Comparison of ENCODE assay signal across 8 mouse cellular contexts in genomic region chr11:117939741-117940285, GRCm38 (mm10). TPM values are rescaled to one million over a fixed set of nuclear protein-coding genes. Genes with fewer than 3 reads are reported as not detected.
DNase-seq lines count a peak whose midpoint lies in the region; ATAC-seq and TF ChIP-seq lines count a peak whose summit lies in the region.

No protein-coding gene starts in this region.

- no peaks in the 10 kb centered on the region for H3K36me3 ChIP-seq in intestine, embryonic 16.5 days (ENCODE audit: control insufficient read depth, insufficient read depth, low read length)
- no peaks in the 10 kb centered on the region for H3K36me3 ChIP-seq in limb, embryonic 11.5 days (ENCODE audit: control insufficient read depth, insufficient read depth, low read length)
- no peaks in the 10 kb centered on the region for H3K36me3 ChIP-seq in midbrain, embryonic 11.5 days (ENCODE audit: control insufficient read depth, insufficient read depth, low read length)
- H3K36me3 ChIP-seq in stomach, embryonic 16.5 days (ENCODE audit: control insufficient read depth, insufficient read depth, low read length) = no peaks in the 10 kb centered on the region

- H3K27me3 ChIP-seq in intestine, embryonic 16.5 days (replicated peaks; ENCODE audit: control insufficient read depth, insufficient read depth, low read length) = no peaks in the 10 kb centered on the region
- H3K27me3 ChIP-seq in limb, embryonic 11.5 days (ENCODE audit: control insufficient read depth, insufficient read depth, low read length) = no peaks in the 10 kb centered on the region
- H3K27me3 ChIP-seq in midbrain, embryonic 11.5 days (ENCODE audit: control insufficient read depth, insufficient read depth, low read length) = no peaks in the 10 kb centered on the region
- H3K27me3 ChIP-seq in stomach, embryonic 16.5 days (ENCODE audit: control insufficient read depth, insufficient read depth, low read length) = no peaks in the 10 kb centered on the region

- H3K9ac ChIP-seq in intestine, embryonic 16.5 days (ENCODE audit: low read depth, low read length) = no peak overlapping the region
- peak overlapping the region; percentile 27; the same call in 1 of the 2 replicates for H3K9ac ChIP-seq in limb, embryonic 11.5 days (ENCODE audit: low read length)
- peak overlapping the region; percentile 13; the same call in 1 of the 2 replicates for H3K9ac ChIP-seq in midbrain, embryonic 11.5 days (ENCODE audit: low read length)
- H3K9ac ChIP-seq in stomach, embryonic 16.5 days (ENCODE audit: low read length) = no peak overlapping the region

- H3K27ac ChIP-seq in intestine, embryonic 16.5 days (ENCODE audit: low read length) = peak overlapping the region; percentile 80
- 0 out of 2 replicates have a peak overlapping the region, but pooled peaks have one; percentile 36 for H3K27ac ChIP-seq in limb, embryonic 11.5 days (replicated peaks; ENCODE audit: low read depth, low read length)
- peak overlapping the region; percentile 77 for H3K27ac ChIP-seq in midbrain, embryonic 11.5 days (ENCODE audit: low read depth, low read length)
- H3K27ac ChIP-seq in stomach, embryonic 16.5 days (ENCODE audit: low read length) = peak overlapping the region; percentile 87

- WGBS in intestine, embryonic 16.5 days = 8% methylated on average over 7 of the region's 7 CpGs
- 3% methylated on average over 7 of the region's 7 CpGs for WGBS in limb, embryonic 11.5 days
- 1% methylated on average over 7 of the region's 7 CpGs for WGBS in midbrain, embryonic 11.5 days
- WGBS in stomach, embryonic 16.5 days = 6% methylated on average over 7 of the region's 7 CpGs

- no peak overlapping the region for H3K4me2 ChIP-seq in intestine, embryonic 16.5 days (ENCODE audit: low read depth, low read length)
- no peak overlapping the region; the same call in 1 of the 2 replicates for H3K4me2 ChIP-seq in limb, embryonic 11.5 days (ENCODE audit: low read depth, severe bottlenecking)
- H3K4me2 ChIP-seq in midbrain, embryonic 11.5 days = peak overlapping the region; percentile 6; the same call in 1 of the 2 replicates
- H3K4me2 ChIP-seq in stomach, embryonic 16.5 days (ENCODE audit: low read depth, low read length) = peak overlapping the region; percentile 22; the same call in 1 of the 2 replicates

- DNase-seq in brain, embryonic 14.5 days (ENCODE audit: low read depth) = peak; percentile 97
- DNase-seq in embryo, embryonic 10.5 days (ENCODE audit: low spot score) = peak; percentile 93
- peak; percentile 64 for DNase-seq in limb, embryonic 11.5 days (ENCODE audit: low spot score)
- peak; percentile 96 for DNase-seq in midbrain, embryonic 11.5 days (ENCODE audit: low spot score, missing footprints)

- TF ChIP-seq POLR2A in brain, embryonic 14.5 days (IDR thresholded peaks at IDR 0.05; ENCODE audit: borderline replicate concordance, extremely low read depth, insufficient read depth, insufficient read length, poor library complexity, severe bottlenecking) = no peak

- no peak overlapping the region for H3K4me3 ChIP-seq in intestine, embryonic 16.5 days (ENCODE audit: low read length)
- no peak overlapping the region for H3K4me3 ChIP-seq in limb, embryonic 11.5 days (ENCODE audit: low read depth, low read length)
- no peak overlapping the region for H3K4me3 ChIP-seq in midbrain, embryonic 11.5 days (ENCODE audit: low read depth, low read length)
- H3K4me3 ChIP-seq in stomach, embryonic 16.5 days (replicated peaks; ENCODE audit: low read length) = no peak overlapping the region

- H3K4me1 ChIP-seq in intestine, embryonic 16.5 days (ENCODE audit: control insufficient read depth, insufficient read depth, low read length) = peaks cover 42% of the 10 kb centered on the region
- H3K4me1 ChIP-seq in limb, embryonic 11.5 days (ENCODE audit: control insufficient read depth, insufficient read depth, low read length) = peaks cover 28% of the 10 kb centered on the region
- H3K4me1 ChIP-seq in midbrain, embryonic 11.5 days (ENCODE audit: control insufficient read depth, insufficient read depth, low read length) = peaks cover 36% of the 10 kb centered on the region
- peaks cover 47% of the 10 kb centered on the region for H3K4me1 ChIP-seq in stomach, embryonic 16.5 days (ENCODE audit: control insufficient read depth, insufficient read depth, low read length)

- no peak for TF ChIP-seq CTCF in brain, embryonic 14.5 days (IDR thresholded peaks at IDR 0.05; ENCODE audit: borderline replicate concordance, extremely low read depth, insufficient read depth, insufficient read length)

- ATAC-seq in granulocyte monocyte progenitor cell, adult 5-6 weeks (replicated peaks; ENCODE audit: poor library complexity, severe bottlenecking) = peak; percentile 37; the same call in 1 of the 2 replicates
- ATAC-seq in intestine, embryonic 16.5 days = peak; percentile 65
- peak; percentile 48; the same call in 1 of the 2 replicates for ATAC-seq in limb, embryonic 11.5 days (ENCODE audit: insufficient number of reproducible peaks, low FRiP score, low TSS enrichment, low read depth)
- peak; percentile 92 for ATAC-seq in midbrain, embryonic 11.5 days (ENCODE audit: low FRiP score)
- ATAC-seq in stomach, embryonic 16.5 days (ENCODE audit: insufficient read depth, low FRiP score) = peak; percentile 84
- ATAC-seq in inflammation-experienced regulatory T-cells, adult 6 months = no peak

- no peaks in the 10 kb centered on the region for H3K9me3 ChIP-seq in intestine, embryonic 16.5 days (ENCODE audit: control insufficient read depth, low read length)
- H3K9me3 ChIP-seq in limb, embryonic 11.5 days (ENCODE audit: control insufficient read depth, low read length) = no peaks in the 10 kb centered on the region
- H3K9me3 ChIP-seq in midbrain, embryonic 11.5 days (ENCODE audit: control insufficient read depth, low read length) = no peaks in the 10 kb centered on the region
- no peaks in the 10 kb centered on the region for H3K9me3 ChIP-seq in stomach, embryonic 16.5 days (replicated peaks; ENCODE audit: control insufficient read depth, low read length)

RNA-seq across cellular contexts. Expression of gene Socs3, which starts 30.0 kb away (rescaled TPM):
- polyA plus RNA-seq in brain, embryonic 14.5 days (2012; rRNA removed) = 8.4 and 13.6 TPM in 2 replicates
- 0.41 TPM in 1 of 2 replicates, not detected in the other for total RNA-seq in granulocyte monocyte progenitor cell, adult 5-6 weeks (2014; fragmentation: Nextera tagmentation)
- total RNA-seq in granulocyte monocyte progenitor cell, adult 5-6 weeks (2017) = 2.0 and 2.2 TPM in 2 replicates
- 18.9 and 21.2 TPM in 2 replicates for polyA plus RNA-seq in intestine, embryonic 16.5 days (2015; fragmentation: Nextera tagmentation; extraction: Ambion mirVana)
- 5.4 and 6.7 TPM in 2 replicates for polyA plus RNA-seq in limb, embryonic 11.5 days (2014; fragmentation: Nextera tagmentation; extraction: Ambion mirVana)
- polyA plus RNA-seq in midbrain, embryonic 11.5 days (2014; fragmentation: Nextera tagmentation; extraction: Ambion mirVana) = 5.5 and 5.9 TPM in 2 replicates
- polyA plus RNA-seq in stomach, embryonic 16.5 days (2015; fragmentation: Nextera tagmentation; extraction: Ambion mirVana) = 16.1 and 17.4 TPM in 2 replicates
- 10 to 100 TPM; 21.7 to 47.4 (median 28.6) TPM for polyA plus RNA-seq in inflammation-experienced regulatory T-cells, adult 6 months (2017; shearing (Covaris generic))

RNA-seq across cellular contexts. Expression of gene Pgs1, which starts 46.3 kb away (rescaled TPM):
- polyA plus RNA-seq in brain, embryonic 14.5 days (2012; rRNA removed) = 48.5 and 55.7 TPM in 2 replicates
- total RNA-seq in granulocyte monocyte progenitor cell, adult 5-6 weeks (2014; fragmentation: Nextera tagmentation) = 43.1 and 44.5 TPM in 2 replicates
- total RNA-seq in granulocyte monocyte progenitor cell, adult 5-6 weeks (2017) = 18.8 and 23.3 TPM in 2 replicates
- polyA plus RNA-seq in intestine, embryonic 16.5 days (2015; fragmentation: Nextera tagmentation; extraction: Ambion mirVana) = 33.9 and 35.7 TPM in 2 replicates
- polyA plus RNA-seq in limb, embryonic 11.5 days (2014; fragmentation: Nextera tagmentation; extraction: Ambion mirVana) = 38.4 and 39.3 TPM in 2 replicates
- polyA plus RNA-seq in midbrain, embryonic 11.5 days (2014; fragmentation: Nextera tagmentation; extraction: Ambion mirVana) = 40.2 and 42.7 TPM in 2 replicates
- 32.1 and 37.1 TPM in 2 replicates for polyA plus RNA-seq in stomach, embryonic 16.5 days (2015; fragmentation: Nextera tagmentation; extraction: Ambion mirVana)
- polyA plus RNA-seq in inflammation-experienced regulatory T-cells, adult 6 months (2017; shearing (Covaris generic)) = 10 to 100 TPM; 26.4 to 38.4 (median 36.7) TPM

Comparison
In these comparisons a context has a peak if more than half of its experiments do, and no peak if none do; other contexts are left out.
1. H3K27ac ChIP-seq: peak in every context shown above with its lines; median percentile 87 in stomach, embryonic 16.5 days; 80 in intestine, embryonic 16.5 days; 77 in midbrain, embryonic 11.5 days; 36 in limb, embryonic 11.5 days.
2. H3K4me2 ChIP-seq: peak in midbrain, embryonic 11.5 days (single experiment) and stomach, embryonic 16.5 days (single experiment); none in intestine, embryonic 16.5 days (single experiment) and limb, embryonic 11.5 days (single experiment).
3. H3K9ac ChIP-seq: peak in limb, embryonic 11.5 days (single experiment) and midbrain, embryonic 11.5 days (single experiment); none in intestine, embryonic 16.5 days (single experiment) and stomach, embryonic 16.5 days (single experiment).
4. Peak in every context shown above with its lines, with median percentiles within 50 percentile points of each other: DNase-seq.